In genomic region chr1:87098358-87098975, GRCm38 (mm10) we compare ENCODE assay signal across 8 mouse cellular contexts. TPM values are rescaled to one million over a fixed set of nuclear protein-coding genes. Genes with fewer than 3 reads are reported as not detected.
DNase-seq lines count a peak whose midpoint lies in the region; ATAC-seq lines count a peak whose summit lies in the region.

No protein-coding gene starts in this region.

- H3K4me1 ChIP-seq in embryonic facial prominence, embryonic 14.5 days (ENCODE audit: control insufficient read depth, insufficient read depth, low read length) = peaks cover 2% of the 10 kb centered on the region; the same call in 1 of the 2 replicates
- H3K4me1 ChIP-seq in heart, embryonic 12.5 days (replicated peaks) = no peaks in the 10 kb centered on the region
- no peaks in the 10 kb centered on the region for H3K4me1 ChIP-seq in kidney, embryonic 14.5 days (ENCODE audit: control insufficient read depth, insufficient read depth, low read length)
- no peaks in the 10 kb centered on the region for H3K4me1 ChIP-seq in liver, embryonic 11.5 days (replicated peaks; ENCODE audit: control insufficient read depth, insufficient read depth, low read length)

- H3K9ac ChIP-seq in embryonic facial prominence, embryonic 14.5 days (ENCODE audit: low read depth, low read length) = no peak overlapping the region
- no peak overlapping the region for H3K9ac ChIP-seq in heart, embryonic 12.5 days
- H3K9ac ChIP-seq in kidney, embryonic 14.5 days (ENCODE audit: low read depth, low read length) = no peak overlapping the region
- H3K9ac ChIP-seq in liver, embryonic 11.5 days (ENCODE audit: low read depth, low read length) = no peak overlapping the region

- H3K4me3 ChIP-seq in embryonic facial prominence, embryonic 14.5 days (ENCODE audit: low read depth, low read length) = no peak overlapping the region
- no peak overlapping the region for H3K4me3 ChIP-seq in heart, embryonic 12.5 days
- no peak overlapping the region for H3K4me3 ChIP-seq in kidney, embryonic 14.5 days (ENCODE audit: low read length)
- H3K4me3 ChIP-seq in liver, embryonic 11.5 days (ENCODE audit: low read depth, low read length) = no peak overlapping the region

- peak overlapping the region; percentile 38 for H3K4me2 ChIP-seq in embryonic facial prominence, embryonic 14.5 days (ENCODE audit: low read depth, low read length)
- peak overlapping the region; percentile 50 for H3K4me2 ChIP-seq in heart, embryonic 12.5 days
- H3K4me2 ChIP-seq in kidney, embryonic 14.5 days (replicated peaks; ENCODE audit: low read depth, low read length) = peak overlapping the region; percentile 26; the same call in 1 of the 2 replicates
- peak overlapping the region; percentile 27; the same call in 1 of the 2 replicates for H3K4me2 ChIP-seq in liver, embryonic 11.5 days

- H3K27me3 ChIP-seq in embryonic facial prominence, embryonic 14.5 days (replicated peaks; ENCODE audit: control insufficient read depth, insufficient read depth, low read length) = no peaks in the 10 kb centered on the region
- H3K27me3 ChIP-seq in heart, embryonic 12.5 days (replicated peaks) = peaks cover 26% of the 10 kb centered on the region
- H3K27me3 ChIP-seq in kidney, embryonic 14.5 days (ENCODE audit: control insufficient read depth, insufficient read depth, low read length) = no peaks in the 10 kb centered on the region
- 0 out of 2 replicates have a peak, but pooled peaks cover 2% of the 10 kb centered on the region for H3K27me3 ChIP-seq in liver, embryonic 11.5 days (replicated peaks; ENCODE audit: control insufficient read depth, insufficient read depth, low read length)

- H3K36me3 ChIP-seq in embryonic facial prominence, embryonic 14.5 days (ENCODE audit: control insufficient read depth, insufficient read depth, low read length) = no peaks in the 10 kb centered on the region
- H3K36me3 ChIP-seq in heart, embryonic 12.5 days = no peaks in the 10 kb centered on the region
- H3K36me3 ChIP-seq in kidney, embryonic 14.5 days (ENCODE audit: control insufficient read depth, insufficient read depth, low read length) = no peaks in the 10 kb centered on the region
- no peaks in the 10 kb centered on the region for H3K36me3 ChIP-seq in liver, embryonic 11.5 days (ENCODE audit: control insufficient read depth, insufficient read depth, low read length)

- 17% methylated on average over 23 of the region's 30 CpGs for whole genome bisulfite sequencing in embryonic facial prominence, embryonic 14.5 days
- WGBS in heart, embryonic 12.5 days = 17% methylated on average over 30 of the region's 30 CpGs
- WGBS in kidney, embryonic 14.5 days = 13% methylated on average over 30 of the region's 30 CpGs
- 14% methylated on average over 30 of the region's 30 CpGs for WGBS in liver, embryonic 11.5 days

- H3K9me3 ChIP-seq in embryonic facial prominence, embryonic 14.5 days (ENCODE audit: control insufficient read depth, low read length) = no peaks in the 10 kb centered on the region
- H3K9me3 ChIP-seq in heart, embryonic 12.5 days (replicated peaks) = no peaks in the 10 kb centered on the region
- no peaks in the 10 kb centered on the region for H3K9me3 ChIP-seq in kidney, embryonic 14.5 days (ENCODE audit: control insufficient read depth, low read length)
- no peaks in the 10 kb centered on the region for H3K9me3 ChIP-seq in liver, embryonic 11.5 days (ENCODE audit: control insufficient read depth, low read length)

- DNase-seq in B cell, adult 2 months = peak; percentile 62 to 68
- peak; percentile 84 for DNase-seq in adrenal gland, postnatal 14 days
- peak; percentile 47 for DNase-seq in embryonic facial prominence, embryonic 14.5 days (ENCODE audit: low spot score)
- DNase-seq in liver, embryonic 11.5 days (ENCODE audit: low spot score) = peak; percentile 58
- DNase-seq in natural killer cell, adult 2 months (ENCODE audit: low spot score in 2 of 2) = peak; percentile 8 to 36
- DNase-seq in testis, postnatal 14 days (ENCODE audit: low spot score) = peak; percentile 78

- H3K27ac ChIP-seq in embryonic facial prominence, embryonic 14.5 days (replicated peaks; ENCODE audit: low read depth, low read length) = no peak overlapping the region
- no peak overlapping the region for H3K27ac ChIP-seq in heart, embryonic 12.5 days (ENCODE audit: poor library complexity, severe bottlenecking)
- H3K27ac ChIP-seq in kidney, embryonic 14.5 days (ENCODE audit: low read depth, low read length) = no peak overlapping the region
- H3K27ac ChIP-seq in liver, embryonic 11.5 days (ENCODE audit: low read depth, low read length) = no peak overlapping the region

- peak; percentile 85 for ATAC-seq in embryonic facial prominence, embryonic 14.5 days (ENCODE audit: low read depth)
- ATAC-seq in heart, embryonic 12.5 days (ENCODE audit: insufficient number of reproducible peaks, low FRiP score) = peak; percentile 64; the same call in 1 of the 2 replicates
- ATAC-seq in kidney, embryonic 14.5 days (ENCODE audit: low FRiP score, low TSS enrichment) = peak; percentile 91
- ATAC-seq in liver, embryonic 11.5 days (replicated peaks; ENCODE audit: low FRiP score) = peak; percentile 72; the same call in 1 of the 2 replicates

RNA-seq across cellular contexts. Expression of gene Alpi, which starts 2.9 kb away (rescaled TPM):
- not detected in 2 replicates for total RNA-seq in adrenal gland, postnatal 14 days (2021)
- polyA plus RNA-seq in embryonic facial prominence, embryonic 14.5 days (2014; fragmentation: Nextera tagmentation; extraction: Ambion mirVana) = not detected in 2 replicates
- polyA plus RNA-seq in heart, embryonic 12.5 days (2016; fragmentation: Nextera tagmentation; extraction: Ambion mirVana) = not detected in 2 replicates
- polyA plus RNA-seq in kidney, embryonic 14.5 days (2014; fragmentation: Nextera tagmentation; extraction: Ambion mirVana) = not detected in 2 replicates
- not detected in 2 replicates for polyA plus RNA-seq in liver, embryonic 11.5 days (2014; fragmentation: Nextera tagmentation; extraction: Ambion mirVana)

RNA-seq across cellular contexts. Expression of gene Alppl2, which starts 8.7 kb away (rescaled TPM):
- not detected in 2 replicates for total RNA-seq in adrenal gland, postnatal 14 days (2021)
- not detected in 2 replicates for polyA plus RNA-seq in embryonic facial prominence, embryonic 14.5 days (2014; fragmentation: Nextera tagmentation; extraction: Ambion mirVana)
- not detected in 2 replicates for polyA plus RNA-seq in heart, embryonic 12.5 days (2016; fragmentation: Nextera tagmentation; extraction: Ambion mirVana)
- polyA plus RNA-seq in kidney, embryonic 14.5 days (2014; fragmentation: Nextera tagmentation; extraction: Ambion mirVana) = not detected in 2 replicates
- polyA plus RNA-seq in liver, embryonic 11.5 days (2014; fragmentation: Nextera tagmentation; extraction: Ambion mirVana) = 0.14 TPM in 1 of 2 replicates, not detected in the other

RNA-seq across cellular contexts. Expression of gene Akp3, which starts 26.3 kb away (rescaled TPM):
- total RNA-seq in adrenal gland, postnatal 14 days (2021) = not detected in 2 replicates
- polyA plus RNA-seq in embryonic facial prominence, embryonic 14.5 days (2014; fragmentation: Nextera tagmentation; extraction: Ambion mirVana) = 0.10 TPM in 1 of 2 replicates, not detected in the other
- polyA plus RNA-seq in heart, embryonic 12.5 days (2016; fragmentation: Nextera tagmentation; extraction: Ambion mirVana) = not detected in 2 replicates
- not detected in 2 replicates for polyA plus RNA-seq in kidney, embryonic 14.5 days (2014; fragmentation: Nextera tagmentation; extraction: Ambion mirVana)
- polyA plus RNA-seq in liver, embryonic 11.5 days (2014; fragmentation: Nextera tagmentation; extraction: Ambion mirVana) = not detected in 2 replicates

RNA-seq across cellular contexts. Expression of gene Ecel1, which starts 57.9 kb away (rescaled TPM):
- total RNA-seq in adrenal gland, postnatal 14 days (2021) = 0.70 and 2.6 TPM in 2 replicates
- 1.7 and 3.0 TPM in 2 replicates for polyA plus RNA-seq in embryonic facial prominence, embryonic 14.5 days (2014; fragmentation: Nextera tagmentation; extraction: Ambion mirVana)
- 0.22 and 0.50 TPM in 2 replicates for polyA plus RNA-seq in heart, embryonic 12.5 days (2016; fragmentation: Nextera tagmentation; extraction: Ambion mirVana)
- 0.11 and 0.20 TPM in 2 replicates for polyA plus RNA-seq in kidney, embryonic 14.5 days (2014; fragmentation: Nextera tagmentation; extraction: Ambion mirVana)
- polyA plus RNA-seq in liver, embryonic 11.5 days (2014; fragmentation: Nextera tagmentation; extraction: Ambion mirVana) = 0.18 and 0.48 TPM in 2 replicates

Comparison
In these comparisons a context has a peak if more than half of its experiments do, and no peak if none do; other contexts are left out.
1. DNase-seq: peak in every context shown above with its lines; median percentile 84 in adrenal gland, postnatal 14 days; 78 in testis, postnatal 14 days; 65 in B cell, adult 2 months; 58 in liver, embryonic 11.5 days; 47 in embryonic facial prominence, embryonic 14.5 days; 22 in natural killer cell, adult 2 months.